Mouse (Mus musculus) Muller cell, postnatal 12 days (primary cell): ENCODE data around the gene Rdh16f2.
"Not testable (repeated sequence)": the region's sequence is repeated elsewhere in the genome, so short reads cannot be mapped to it uniquely, and the experiment has no call there.

Source experiments
- DNase-seq: peaks from one replicate; pipeline ENCODE4 v3.0.0-alpha.2; 2015; ENCODE audit errors: inconsistent ontology term

Gene Rdh16f2

DNA sequence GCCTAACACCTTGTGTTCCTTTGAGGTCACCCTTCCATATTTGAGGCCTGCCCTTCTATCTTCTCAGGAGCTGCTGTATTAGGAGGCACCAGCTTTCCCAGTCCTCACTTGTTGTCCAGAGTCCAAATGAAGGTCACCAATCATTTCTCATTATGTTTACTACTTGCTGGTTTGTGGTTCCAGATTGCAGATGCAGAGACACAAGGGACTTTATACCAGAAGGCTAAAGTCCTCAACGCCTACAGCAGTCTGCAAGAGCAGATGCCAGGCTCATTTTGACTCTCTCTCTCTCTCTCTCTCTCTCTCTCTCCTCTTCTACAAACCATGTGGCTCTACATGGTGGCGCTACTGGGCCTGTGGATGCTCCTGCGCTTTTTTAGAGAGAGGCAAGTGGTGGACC is at the start of gene Rdh16f2:
Rdh16f2 (plus strand) TSS at position 243 of the 400 bp plus-strand sequence.
- DNase-seq, result no peak

DNA sequence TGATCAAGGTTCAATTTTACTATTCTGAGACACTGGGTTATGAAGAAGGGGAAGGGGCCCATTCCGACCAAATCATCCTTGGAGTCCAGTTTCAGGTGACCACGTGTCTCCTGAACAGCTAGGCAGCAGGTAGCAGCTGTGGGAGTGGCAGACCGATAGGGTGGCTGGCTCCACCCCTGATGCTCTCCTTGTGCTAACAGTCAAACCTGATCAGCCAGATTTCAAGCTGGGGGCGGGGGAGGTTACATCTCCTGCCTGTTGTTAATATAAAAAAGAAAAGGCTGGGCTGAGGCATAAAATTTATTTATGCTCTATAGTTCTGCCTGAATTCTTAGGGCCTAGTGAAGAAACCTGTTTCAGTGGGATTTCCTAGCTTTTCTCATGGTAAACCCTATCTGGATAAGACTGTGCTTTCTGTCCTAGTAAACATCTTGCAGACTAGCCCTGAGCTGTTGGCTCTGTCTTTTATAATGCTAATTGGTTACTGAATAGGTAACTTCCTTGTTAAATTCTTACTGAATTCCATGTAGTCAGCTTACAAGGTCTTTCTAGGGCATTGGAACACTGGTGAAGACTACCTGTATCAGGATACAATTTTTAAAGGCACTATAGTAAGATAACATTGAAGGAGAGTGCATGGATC is 48.9 kb upstream of the Rdh16f2 start:
- DNase-seq, result not testable (repeated sequence)

DNA sequence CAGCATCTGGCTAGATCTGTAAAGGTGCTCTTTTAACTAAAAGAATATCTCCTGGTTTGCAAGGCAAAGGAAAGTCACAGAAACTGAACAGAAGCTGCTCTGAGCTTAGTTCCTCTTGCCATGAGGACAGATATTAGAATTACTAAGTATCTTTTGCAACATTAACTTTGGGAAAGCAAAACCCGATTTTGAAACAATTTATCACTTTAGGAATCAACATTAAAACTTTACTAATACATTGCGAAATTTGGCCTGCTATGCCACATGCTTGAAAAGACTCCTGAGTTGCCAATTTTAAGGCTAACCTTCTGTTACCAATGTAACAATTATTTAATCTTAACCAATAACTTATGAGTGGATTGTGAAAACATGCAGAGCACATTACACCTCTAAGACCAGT is 44.5 kb upstream of the Rdh16f2 start:
- not testable (repeated sequence) for DNase-seq

DNA sequence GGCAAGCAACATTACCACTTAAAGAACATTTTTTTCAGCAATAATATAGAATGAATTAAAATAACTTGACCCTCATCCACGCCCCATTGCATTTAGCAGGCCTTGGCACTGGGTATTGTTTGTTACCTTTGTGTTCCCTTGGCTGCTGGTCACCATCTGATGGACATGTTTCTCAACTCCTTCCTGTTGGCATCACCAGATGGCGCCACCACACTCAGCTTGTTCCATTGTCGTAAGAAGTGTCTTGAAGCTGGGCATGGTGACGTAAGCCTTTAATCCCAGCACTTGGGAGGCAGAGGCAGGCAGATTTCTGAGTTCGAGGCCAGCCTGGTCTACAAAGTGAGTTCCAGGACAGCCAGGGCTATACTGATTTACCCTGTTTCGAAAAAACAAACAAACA is 40.9 kb upstream of the Rdh16f2 start:
- DNase-seq, result peak; percentile 1

DNA sequence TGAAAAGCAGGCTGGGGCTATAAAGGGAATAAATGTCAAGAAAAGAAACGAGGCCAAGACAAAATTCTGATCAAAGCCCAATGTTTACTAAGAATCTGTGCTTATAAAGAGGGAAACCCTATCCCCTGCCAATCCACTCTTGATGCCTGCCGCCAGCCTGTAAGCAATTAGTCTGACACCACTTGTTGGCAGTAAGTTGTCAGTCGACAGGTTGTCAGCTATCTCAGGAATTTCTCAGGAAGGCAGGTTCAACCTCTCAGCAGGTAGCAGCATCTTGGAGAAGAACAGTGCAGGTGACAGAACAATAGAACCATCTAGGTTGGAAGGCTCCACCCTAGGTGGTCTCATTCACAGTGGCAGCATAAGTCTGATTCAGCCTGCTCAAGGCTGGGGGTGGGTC is 37.2 kb upstream of the Rdh16f2 start:
- DNase-seq, result no peak

DNA sequence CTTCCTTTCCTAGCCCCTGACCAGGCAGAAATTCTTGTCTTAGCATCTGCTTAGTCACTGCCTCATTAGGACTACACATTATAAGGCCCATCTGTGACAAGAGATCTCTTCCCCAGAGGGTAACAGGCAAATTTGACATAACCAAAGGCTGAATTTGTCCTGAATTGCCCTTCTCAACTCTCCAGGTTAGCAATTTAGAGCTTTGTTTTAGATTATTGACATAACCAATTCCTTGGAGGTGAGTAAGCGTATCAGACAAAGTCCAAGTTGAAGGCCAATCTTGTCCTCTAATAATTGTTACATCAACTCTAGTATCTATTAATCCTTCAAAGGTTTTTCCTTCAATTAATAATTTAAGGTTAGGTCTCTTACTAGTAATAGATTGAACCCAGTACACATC is 32.1 kb upstream of the Rdh16f2 start:
- DNase-seq, result not testable (repeated sequence)

DNA sequence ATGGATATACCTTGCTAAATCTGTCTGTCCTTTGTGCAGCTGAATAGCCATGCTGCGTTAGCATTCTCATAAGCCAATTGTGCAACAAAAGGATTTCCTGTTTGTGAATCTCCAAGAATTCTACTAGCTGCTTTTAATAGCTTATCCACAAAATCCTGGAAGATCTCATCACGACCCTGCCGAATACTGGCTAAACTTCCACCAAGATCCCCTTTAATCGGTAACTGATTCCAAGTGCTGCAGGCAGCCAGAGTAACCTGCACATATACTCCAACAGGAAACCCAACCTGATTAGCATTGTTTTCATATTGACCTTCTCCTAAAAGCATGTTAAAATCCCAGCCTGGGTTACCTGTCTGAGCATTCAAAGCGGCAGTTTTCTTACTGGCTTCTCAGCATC is 31.0 kb upstream of the Rdh16f2 start:
- DNase-seq, result no peak

DNA sequence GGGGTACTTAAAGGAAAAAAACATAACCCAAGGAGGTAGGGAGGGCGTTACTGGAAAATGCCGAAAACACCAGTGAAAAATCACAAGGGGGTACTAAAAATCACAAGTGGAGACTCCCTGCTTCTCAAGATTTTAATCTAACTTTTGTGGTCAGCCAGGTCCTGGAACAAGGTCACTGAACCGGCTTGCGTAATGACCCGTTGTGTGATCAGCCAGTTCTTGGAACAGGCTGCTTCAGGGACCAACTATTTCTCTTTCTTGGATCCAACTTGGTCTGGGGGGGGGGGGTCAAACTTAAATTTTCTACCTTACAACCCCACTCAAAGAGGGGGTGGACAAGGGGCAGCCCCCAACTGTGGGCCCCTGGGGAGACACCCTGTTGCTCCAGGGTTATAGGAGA is 28.5 kb upstream of the Rdh16f2 start:
- not testable (repeated sequence) for DNase-seq

DNA sequence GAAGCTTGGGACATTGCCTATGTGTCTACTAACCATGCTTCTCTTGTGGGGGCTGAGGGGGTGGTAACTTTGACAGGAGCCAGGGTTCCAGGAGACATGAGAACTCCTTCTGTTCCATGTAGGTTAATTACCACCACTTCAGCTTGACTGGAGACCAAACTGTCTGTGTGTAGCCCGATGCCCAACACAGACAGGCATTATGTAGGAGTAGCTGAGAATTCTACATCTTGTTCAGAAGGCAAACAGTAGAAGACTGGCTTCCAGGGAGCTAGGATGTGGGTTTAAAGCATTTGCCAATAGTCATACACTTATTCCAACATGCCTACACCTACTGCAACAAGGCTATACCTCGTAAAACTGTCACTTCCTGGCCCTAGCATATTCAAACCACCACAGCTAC is 27.7 kb upstream of the Rdh16f2 start:
- no peak for DNase-seq

DNA sequence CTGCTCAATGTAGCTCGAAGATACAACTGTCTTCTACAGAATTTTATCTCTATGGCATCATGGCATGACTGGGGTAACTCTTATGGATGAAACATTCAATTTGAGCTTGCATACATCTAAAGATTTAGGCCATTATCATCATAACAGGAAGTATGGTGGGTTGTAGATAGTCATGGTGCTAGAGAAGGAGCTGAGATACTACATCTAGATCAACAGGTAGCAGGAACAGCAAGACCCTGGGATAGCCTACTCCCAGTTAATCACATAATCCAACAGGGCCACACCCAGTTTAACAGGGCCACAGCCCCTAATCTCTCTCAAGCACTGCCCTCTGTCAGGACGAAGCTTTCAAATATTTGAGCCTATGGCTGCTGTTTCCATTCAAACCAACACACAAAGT is 25.5 kb upstream of the Rdh16f2 start:
- no peak for DNase-seq

DNA sequence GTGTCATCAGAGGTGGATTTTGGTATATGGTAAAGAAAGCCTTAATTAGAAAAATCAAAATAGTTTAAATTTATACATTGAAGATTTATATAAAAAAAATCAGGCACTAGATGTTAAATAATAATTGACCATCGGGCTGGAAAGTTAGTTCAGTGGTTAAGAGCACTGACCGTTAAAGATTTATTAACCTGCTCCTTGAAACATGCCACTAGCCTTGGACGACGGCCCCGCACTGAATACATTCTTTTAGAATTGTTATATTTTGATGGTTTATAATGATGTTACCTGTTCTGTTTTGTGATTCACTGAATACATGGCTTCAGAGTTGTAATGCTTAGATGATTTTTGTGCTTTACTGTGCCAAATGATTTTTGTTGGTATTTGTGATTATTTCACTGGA is 20.3 kb upstream of the Rdh16f2 start:
- DNase-seq, result not testable (repeated sequence)

DNA sequence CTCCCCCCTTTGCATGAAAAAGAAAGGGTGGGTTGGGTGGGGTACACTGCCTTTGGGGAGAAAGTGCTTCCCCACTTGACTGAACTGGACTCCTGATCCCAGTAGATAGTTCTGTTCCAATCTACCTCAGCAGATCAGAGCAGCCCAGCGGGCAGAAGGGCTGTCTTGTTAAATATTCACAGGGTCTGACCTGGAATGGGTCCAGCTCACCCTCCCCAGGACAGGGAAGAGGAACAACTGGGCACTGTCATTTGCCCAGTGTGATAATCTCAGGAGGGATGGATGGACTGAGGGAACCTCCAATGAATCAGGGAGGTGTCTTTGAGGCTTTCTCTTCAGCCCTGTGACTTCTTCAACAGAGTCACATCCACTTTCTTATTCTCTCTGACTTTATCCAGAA is 18.2 kb upstream of the Rdh16f2 start:
- no peak for DNase-seq

DNA sequence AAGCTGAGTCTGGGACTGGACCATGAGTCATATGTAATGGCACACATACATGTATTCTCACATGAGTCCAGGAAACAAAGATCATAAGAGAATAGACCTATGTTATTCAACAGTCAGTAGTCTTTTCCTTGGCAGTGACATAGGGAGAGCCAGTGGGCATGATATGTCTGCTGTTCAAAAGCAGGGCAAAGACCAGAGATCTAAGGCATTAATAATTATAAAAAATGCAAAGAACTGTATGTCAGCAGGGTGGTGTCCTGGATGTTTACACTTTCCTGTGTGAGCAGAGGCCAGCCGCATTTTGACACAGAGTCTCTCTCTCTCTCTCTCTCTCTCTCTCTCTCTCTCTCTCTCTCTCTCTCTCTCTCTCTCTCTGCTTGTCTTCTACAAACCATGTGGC is 16.6 kb upstream of the Rdh16f2 start, which contains the start of gene Rdh19:
Rdh19 (plus strand) TSS at position 301 of the 400 bp plus-strand sequence.
- DNase-seq, result no peak

DNA sequence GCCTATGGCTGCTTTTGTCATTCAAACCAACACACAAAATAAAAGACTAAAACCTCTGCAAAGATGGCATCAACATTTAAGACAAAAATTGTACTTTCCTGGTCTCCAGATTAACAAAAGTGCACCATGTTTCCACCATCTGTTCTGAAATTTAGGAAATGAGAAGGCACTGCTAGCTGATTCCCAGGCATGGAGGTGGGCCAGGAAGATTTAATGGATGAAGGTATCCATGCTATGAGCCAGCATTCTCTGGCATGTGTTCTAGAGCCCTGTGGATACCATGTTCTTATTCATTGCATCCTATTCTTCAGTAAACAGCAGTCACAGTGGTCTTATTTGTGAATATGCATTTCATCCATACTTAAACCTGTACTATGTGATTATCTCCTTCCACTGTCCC is 9.9 kb upstream of the Rdh16f2 start:
- DNase-seq, result no peak

DNA sequence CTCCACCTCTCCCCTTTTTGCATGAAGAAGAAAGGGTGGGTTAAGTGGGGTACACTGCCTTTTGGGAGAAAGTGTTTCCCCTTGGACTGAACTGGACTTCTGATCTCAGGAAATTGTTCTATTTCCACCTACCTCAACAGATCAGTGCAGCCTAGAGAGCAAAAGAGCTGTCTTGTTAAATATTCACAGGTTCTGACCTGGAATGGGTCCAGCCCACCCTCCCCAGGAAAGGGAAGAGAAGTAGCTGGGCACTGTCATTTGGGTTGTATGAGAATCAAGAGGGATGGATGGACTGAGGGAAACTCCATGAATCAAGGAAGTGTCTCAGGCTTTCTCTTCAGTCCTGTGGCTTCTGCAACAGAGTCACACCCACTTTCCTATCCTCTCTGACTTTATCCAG is 1.3 kb upstream of the Rdh16f2 start:
- DNase-seq, result no peak

DNA sequence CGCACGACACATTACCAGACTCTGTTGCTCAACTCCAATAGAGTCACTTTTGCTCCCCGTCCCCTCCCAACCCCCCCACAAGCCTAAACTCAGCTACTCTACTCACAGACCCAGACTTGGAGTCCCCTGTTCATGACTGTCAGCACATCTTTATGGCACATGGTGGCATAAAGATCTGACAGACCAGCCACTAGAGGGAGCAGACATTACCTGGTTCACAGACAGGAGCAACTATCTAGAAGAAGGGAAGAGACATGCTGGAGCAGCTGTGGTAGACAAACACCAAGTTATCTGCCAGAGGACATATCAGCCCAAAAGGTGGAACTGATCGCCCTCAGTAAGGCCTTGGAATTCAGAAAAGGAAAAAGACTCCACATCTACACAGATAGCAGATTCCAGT is 6.2 kb downstream of the Rdh16f2 start:
- DNase-seq, result no peak

DNA sequence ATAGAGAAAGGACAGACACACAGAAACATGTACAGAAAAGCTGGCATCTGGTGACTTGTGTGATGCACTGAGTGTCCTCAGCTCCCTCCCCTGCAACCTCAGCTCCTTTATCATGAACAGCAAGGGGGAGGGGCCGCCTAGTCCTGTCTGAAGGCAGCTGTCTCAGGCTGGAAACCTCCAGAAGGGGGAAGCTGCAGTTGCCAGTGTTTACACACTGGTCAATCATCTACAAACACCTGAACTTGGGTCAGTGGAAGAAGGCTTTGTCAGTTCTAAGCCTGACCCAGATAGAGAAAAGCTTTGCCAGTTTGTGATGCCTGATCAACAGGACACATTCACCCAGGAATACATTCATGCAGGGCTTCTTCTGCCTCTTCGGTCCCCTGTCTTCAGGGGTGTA is 11.4 kb downstream of the Rdh16f2 start:
- DNase-seq, result no peak

DNA sequence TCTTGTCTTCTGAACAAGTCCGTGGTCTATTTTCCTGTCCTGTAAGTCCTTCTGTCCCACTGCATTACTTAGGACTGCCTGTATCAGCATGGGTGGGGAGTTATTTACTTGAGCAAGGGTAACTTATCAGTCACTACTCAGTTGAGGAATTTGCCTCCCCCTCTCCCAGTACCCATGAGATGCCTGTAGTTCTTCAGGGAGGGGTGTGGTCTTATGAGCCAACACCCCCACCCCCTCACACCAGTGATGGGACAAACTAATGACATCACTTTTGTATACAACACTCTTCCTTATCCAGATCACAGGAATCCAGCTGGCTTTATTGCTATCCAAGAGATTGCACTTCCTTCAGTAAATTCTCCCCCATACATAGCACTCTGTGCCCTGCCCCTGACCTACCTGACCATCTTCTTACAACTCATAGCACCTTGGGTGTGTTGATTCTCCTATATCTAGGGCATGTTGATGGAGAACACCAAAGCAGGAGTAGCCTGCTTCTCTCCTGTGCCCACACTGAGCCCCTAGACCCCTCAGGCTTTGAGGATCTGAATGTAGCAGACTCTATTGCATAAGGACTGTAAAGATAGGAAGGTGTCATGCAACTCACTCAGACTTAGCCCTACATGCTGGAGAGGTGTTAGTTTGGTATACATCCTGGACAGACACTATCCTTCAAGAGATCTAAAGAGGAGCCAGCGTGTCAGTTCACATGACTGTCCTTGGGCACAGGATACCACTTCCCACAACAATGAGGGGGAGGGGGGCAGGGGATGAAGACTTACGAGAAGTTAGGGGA is 12.2 kb downstream of the Rdh16f2 start:
- no peak for DNase-seq

DNA sequence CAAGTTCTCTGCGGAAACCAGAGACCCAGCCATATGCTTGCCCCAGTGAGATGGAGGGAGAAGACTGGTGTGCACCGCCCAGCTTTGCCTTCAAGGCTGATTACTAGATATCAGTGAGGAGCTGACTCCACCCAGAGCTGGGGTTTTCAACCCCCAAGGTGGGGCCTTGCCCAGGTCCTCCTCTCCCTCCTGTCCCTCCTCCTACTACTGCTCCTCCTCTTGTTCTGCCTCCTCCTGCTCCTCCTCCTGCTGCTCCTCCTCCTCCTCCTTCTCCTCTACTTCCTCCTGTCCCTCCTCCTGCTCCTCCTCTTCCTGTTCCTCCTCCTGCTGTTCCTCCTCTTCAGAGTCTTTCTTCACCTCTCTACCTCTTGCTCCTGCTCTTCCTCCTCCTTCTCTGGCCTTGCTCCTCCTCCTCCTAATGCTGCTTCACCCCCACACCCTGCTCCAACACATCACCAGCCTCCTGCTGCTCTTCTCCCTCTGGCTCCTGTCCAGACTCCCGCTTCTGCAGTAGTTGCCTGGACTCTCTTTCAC is 12.9 kb downstream of the Rdh16f2 start:
- no peak for DNase-seq

DNA sequence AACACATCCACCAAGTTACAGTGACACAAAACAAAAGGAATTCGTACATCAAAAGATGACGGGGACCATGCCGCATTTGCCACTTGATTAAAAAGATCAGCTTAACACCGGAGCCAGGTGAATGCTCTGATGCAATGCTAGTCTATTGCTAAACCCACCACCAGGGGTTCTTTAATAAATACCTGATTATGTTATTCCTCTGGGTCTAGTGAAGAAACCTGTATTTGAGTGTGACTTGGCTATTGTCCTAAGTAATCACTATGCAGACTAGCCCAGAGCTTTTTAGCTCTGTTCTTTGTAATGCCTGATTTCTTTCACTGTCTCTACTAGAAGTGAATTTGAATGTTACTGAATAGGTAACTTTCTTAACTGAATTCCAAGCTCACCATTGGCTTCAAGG is 14.8 kb downstream of the Rdh16f2 start:
- DNase-seq, result no peak

DNA sequence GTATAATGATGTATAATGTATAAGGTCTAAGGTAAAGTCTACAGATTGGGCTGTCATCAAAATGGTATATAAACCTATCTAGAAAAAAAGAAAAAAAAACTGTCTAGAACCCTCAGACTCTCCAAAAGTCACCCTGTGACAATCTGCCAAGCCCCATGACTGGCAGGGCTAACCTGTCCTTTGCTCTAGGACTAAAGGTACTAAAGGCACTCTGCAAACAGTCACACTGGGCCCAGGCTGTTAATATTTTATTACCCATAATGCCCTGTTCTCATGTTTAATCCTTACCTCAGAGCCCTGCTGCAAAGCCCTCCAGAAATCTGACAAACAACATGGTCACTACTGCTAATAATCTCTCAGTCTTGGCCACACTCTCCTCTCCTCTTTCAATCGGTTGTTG is 20.3 kb downstream of the Rdh16f2 start:
- DNase-seq, result no peak

DNA sequence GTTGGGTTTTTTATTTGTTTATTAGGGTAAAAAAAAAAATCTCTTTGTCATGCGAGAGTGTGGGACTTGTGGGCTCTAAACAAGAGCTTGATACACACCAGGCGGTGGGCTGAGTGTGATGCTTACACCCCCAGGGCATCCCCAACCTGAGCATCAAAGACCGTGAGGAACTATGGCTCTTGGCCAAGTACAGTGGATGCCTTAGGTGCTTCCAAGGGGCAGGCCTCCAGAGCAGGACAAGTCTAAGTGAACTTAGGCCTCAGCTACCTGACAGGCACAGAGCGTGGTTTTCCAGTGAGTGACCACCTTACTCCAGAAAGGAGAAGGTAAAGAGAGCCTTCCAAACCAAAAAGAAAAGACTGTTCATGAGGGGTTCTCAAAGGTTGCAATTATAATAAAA is 20.7 kb downstream of the Rdh16f2 start:
- no peak for DNase-seq

DNA sequence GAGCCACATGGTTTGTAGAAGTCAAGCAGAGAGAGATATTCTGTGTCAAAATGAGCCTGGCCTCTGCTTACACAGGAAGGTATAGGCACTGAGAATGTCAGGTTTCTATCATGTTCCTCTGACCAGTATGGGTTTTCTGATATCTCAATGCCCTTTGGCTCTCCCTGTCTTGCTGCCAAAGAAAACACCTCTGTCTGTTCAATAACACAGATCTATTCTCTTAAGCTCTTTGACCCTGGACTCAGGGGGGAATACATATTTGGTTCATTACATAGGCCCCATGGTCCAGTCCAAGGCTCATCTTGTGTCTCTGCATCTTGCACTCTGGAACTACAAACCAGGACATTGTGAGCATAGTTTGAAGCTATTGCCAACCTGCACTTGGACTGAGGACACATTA is 22.3 kb downstream of the Rdh16f2 start, which contains the start of gene Rdh7:
Rdh7 (minus strand) TSS at position 213 of the 400 bp plus-strand sequence.
- no peak for DNase-seq
